In the genomic region with DNA sequence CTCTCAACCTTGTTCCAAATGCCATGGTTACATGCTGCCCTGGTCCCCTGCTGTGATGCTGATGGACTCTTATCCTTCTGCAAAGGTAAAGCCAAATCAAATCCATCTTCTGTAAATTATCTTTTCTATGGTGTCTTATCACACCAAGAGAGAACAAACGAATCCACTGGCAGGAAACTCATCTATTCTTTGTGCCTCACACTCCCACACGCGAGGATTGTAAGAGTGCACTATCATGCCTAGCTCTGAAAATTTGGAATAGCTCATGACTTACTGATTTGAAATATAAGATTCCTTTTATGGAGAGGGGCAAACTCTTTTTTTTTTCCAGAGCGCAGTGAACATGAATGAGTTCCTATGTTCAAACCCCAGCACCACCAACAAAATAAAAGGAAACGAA, we compare ENCODE assay signal across 11 mouse cellular contexts.
"Had no signal": no experiment of that assay in that cellular context is flagged by ENCODE, and none has a peak within 500 bp of the region (broad histone marks: within the 10 kb centered on the region; RNA-seq: fewer than 3 reads in every experiment).

No protein-coding gene starts in this region.

- DNase-seq: lung, adult 18-20 months; lung, embryonic 14.5 days; lung, postnatal 10 days; lung, postnatal 4 days; midbrain, embryonic 14.5 days; retina, postnatal 1 day; right cerebral cortex, postnatal 14 days; spleen, adult 18-20 months; thymus, adult 18-20 months; thymus, postnatal 14 days; thymus, postnatal 36 days had no signal
